Mouse (Mus musculus): ENCODE measurements around the gene Acin1. TPM values are rescaled to one million over a fixed set of nuclear protein-coding genes. Genes with fewer than 3 reads are reported as not detected.

Gene Acin1
- polyA plus RNA-seq, 1 experiment from 2014 or later = 118 TPM

MicroRNA genes within 50 kb of the gene (microRNA counts, 519-probe panel; counts per million panel counts)
- 171 counts per million, percentile 57 among the panel's probes with 10 or more counts for microRNA mmu-miR-686

Small RNAs within 50 kb of the gene (microRNA-seq; reads per million reads assigned to microRNA genes)
- gene Mir686 (not detected), gene Mir6948 (not detected)

Other genes with a start within 250 kb of the Acin1 start
- gene Lrp10, start 222.8 kb downstream of the Acin1 start, polyA plus RNA-seq (2014; fragmentation: Nextera tagmentation; extraction: Ambion mirVana) = 24.5 and 26.6 TPM in 2 replicates
- gene Rem2, start 210.8 kb downstream of the Acin1 start, polyA plus RNA-seq (2014; fragmentation: Nextera tagmentation; extraction: Ambion mirVana) = 23.3 and 26.2 TPM in 2 replicates
- 124 and 126 TPM in 2 replicates for gene Prmt5, start 169.4 kb downstream of the Acin1 start, polyA plus RNA-seq (2014; fragmentation: Nextera tagmentation; extraction: Ambion mirVana)
- 36.7 and 41.4 TPM in 2 replicates for gene Haus4, start 132.3 kb downstream of the Acin1 start, polyA plus RNA-seq (2014; fragmentation: Nextera tagmentation; extraction: Ambion mirVana)
- gene Ajuba, start 109.4 kb downstream of the Acin1 start, polyA plus RNA-seq (2014; fragmentation: Nextera tagmentation; extraction: Ambion mirVana) = 27.9 TPM in 2 replicates
- gene 4931414P19Rik, start 80.9 kb downstream of the Acin1 start, polyA plus RNA-seq (2014; fragmentation: Nextera tagmentation; extraction: Ambion mirVana) = 8.1 and 8.9 TPM in 2 replicates
- gene Psmb5, start 68.9 kb downstream of the Acin1 start, polyA plus RNA-seq (2014; fragmentation: Nextera tagmentation; extraction: Ambion mirVana) = 444 and 470 TPM in 2 replicates
- 0.08 TPM in 1 of 2 replicates, not detected in the other for gene Psmb11, start 65.5 kb downstream of the Acin1 start, polyA plus RNA-seq (2014; fragmentation: Nextera tagmentation; extraction: Ambion mirVana)
- gene Gm17606, start 46.0 kb downstream of the Acin1 start, polyA plus RNA-seq (2014; fragmentation: Nextera tagmentation; extraction: Ambion mirVana) = not detected in 2 replicates
- 6.8 and 9.7 TPM in 2 replicates for gene Cdh24, start 45.6 kb downstream of the Acin1 start, polyA plus RNA-seq (2014; fragmentation: Nextera tagmentation; extraction: Ambion mirVana)
- 94.3 and 103 TPM in 2 replicates for gene 1700123O20Rik, start 715 bp downstream of the Acin1 start, polyA plus RNA-seq (2014; fragmentation: Nextera tagmentation; extraction: Ambion mirVana)
- gene Gm29776, start 11.9 kb upstream of the Acin1 start, polyA plus RNA-seq (2014; fragmentation: Nextera tagmentation; extraction: Ambion mirVana) = 0.16 and 0.30 TPM in 2 replicates
- gene Cebpe, start 25.2 kb upstream of the Acin1 start, polyA plus RNA-seq (2014; fragmentation: Nextera tagmentation; extraction: Ambion mirVana) = 0.26 TPM in 1 of 2 replicates, not detected in the other
- gene Slc7a8, start 95.0 kb upstream of the Acin1 start, polyA plus RNA-seq (2014; fragmentation: Nextera tagmentation; extraction: Ambion mirVana) = 3.2 and 3.4 TPM in 2 replicates
- gene Rnf212b, start 127.2 kb upstream of the Acin1 start, polyA plus RNA-seq (2014; fragmentation: Nextera tagmentation; extraction: Ambion mirVana) = not detected in 2 replicates
- gene Homez, start 184.0 kb upstream of the Acin1 start, polyA plus RNA-seq (2014; fragmentation: Nextera tagmentation; extraction: Ambion mirVana) = 19.3 and 21.9 TPM in 2 replicates
- 1.3 and 1.5 TPM in 2 replicates for gene Ppp1r3e, start 190.6 kb upstream of the Acin1 start, polyA plus RNA-seq (2014; fragmentation: Nextera tagmentation; extraction: Ambion mirVana)
- 2.9 and 3.7 TPM in 2 replicates for gene Bcl2l2, start 196.4 kb upstream of the Acin1 start, polyA plus RNA-seq (2014; fragmentation: Nextera tagmentation; extraction: Ambion mirVana)
- 0.20 TPM in 1 of 2 replicates, not detected in the other for gene Gm20521, start 196.5 kb upstream of the Acin1 start, polyA plus RNA-seq (2014; fragmentation: Nextera tagmentation; extraction: Ambion mirVana)
- 171 and 179 TPM in 2 replicates for gene Pabpn1, start 205.6 kb upstream of the Acin1 start, polyA plus RNA-seq (2014; fragmentation: Nextera tagmentation; extraction: Ambion mirVana)
- gene Slc22a17, start 226.2 kb upstream of the Acin1 start, polyA plus RNA-seq (2014; fragmentation: Nextera tagmentation; extraction: Ambion mirVana) = 45.8 and 47.2 TPM in 2 replicates
- gene Efs, start 239.2 kb upstream of the Acin1 start, polyA plus RNA-seq (2014; fragmentation: Nextera tagmentation; extraction: Ambion mirVana) = 29.1 and 31.1 TPM in 2 replicates
- not detected in 2 replicates for gene Il25, start 245.8 kb upstream of the Acin1 start, polyA plus RNA-seq (2014; fragmentation: Nextera tagmentation; extraction: Ambion mirVana)
- 3.3 and 4.5 TPM in 2 replicates for gene Cmtm5, start 249.3 kb upstream of the Acin1 start, polyA plus RNA-seq (2014; fragmentation: Nextera tagmentation; extraction: Ambion mirVana)

Measured in neural tube, embryonic 11.5 days (tissue).